Mouse (Mus musculus): ENCODE data around the gene Col9a2.
A peak's percentile ranks its signal among the peaks of the same experiment; 100 is the strongest.

Gene Col9a2

DNA sequence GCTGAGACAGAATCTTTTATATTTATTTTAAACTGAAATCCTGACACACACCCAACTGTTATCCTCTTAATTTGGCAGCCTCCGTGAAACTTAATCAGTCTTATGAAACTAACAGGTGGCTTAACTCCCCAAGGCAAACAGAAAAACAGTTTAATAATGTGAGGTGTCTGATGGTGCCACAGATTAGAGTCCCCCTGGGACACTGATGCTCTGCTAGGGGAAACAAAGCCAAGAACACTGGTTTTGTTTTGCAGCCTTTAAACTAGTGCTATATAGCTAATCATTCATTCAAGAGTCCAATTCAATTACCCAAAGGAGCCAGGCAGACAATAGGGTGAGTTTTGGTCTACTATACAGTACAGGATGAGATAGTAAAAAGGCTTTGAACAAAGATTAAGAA, 41.2 kb downstream of the Col9a2 start:
- DNase-seq (ENCODE audit: low read depth, low spot score), result no peak

DNA sequence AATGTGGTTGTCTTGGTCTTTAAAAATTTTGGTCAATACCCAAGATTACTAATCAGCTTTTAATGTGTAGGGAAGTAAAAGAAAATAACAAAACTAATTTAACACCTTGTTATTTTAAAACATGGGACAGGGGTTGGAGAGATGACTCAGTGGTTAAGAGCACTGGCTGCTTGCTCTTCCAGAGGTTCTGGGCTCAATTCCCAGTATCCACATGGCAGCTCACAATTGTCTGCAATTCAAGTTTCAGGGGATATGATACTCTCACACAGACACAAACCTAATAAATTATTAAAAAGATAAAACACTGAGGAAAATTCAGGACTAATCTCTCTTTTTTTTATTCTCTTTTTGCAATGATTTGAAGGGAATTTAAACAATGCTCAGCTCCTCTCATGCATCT, 45.3 kb downstream of the Col9a2 start:
- no peak for DNase-seq (ENCODE audit: low read depth, low spot score)

DNA sequence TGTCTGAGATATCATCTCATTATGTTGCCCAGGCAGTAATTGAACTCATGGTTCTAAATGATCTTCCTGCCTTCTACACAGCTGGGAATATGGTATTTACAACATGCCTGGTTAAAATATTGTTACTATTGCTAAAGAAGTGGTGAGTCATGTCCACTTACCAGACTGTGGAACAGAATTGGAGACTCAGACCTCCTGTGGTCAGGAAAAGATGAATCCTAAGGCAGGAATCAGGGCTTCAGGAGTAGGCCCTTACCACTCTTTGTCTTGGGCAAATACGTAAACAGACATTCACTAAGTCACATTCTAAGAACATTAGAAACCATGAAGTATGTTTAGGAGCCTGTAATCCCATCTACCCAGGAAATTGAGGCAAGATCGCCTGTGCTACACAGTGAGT, 49.5 kb downstream of the Col9a2 start:
- no peak for DNase-seq (ENCODE audit: low read depth, low spot score)

DNA sequence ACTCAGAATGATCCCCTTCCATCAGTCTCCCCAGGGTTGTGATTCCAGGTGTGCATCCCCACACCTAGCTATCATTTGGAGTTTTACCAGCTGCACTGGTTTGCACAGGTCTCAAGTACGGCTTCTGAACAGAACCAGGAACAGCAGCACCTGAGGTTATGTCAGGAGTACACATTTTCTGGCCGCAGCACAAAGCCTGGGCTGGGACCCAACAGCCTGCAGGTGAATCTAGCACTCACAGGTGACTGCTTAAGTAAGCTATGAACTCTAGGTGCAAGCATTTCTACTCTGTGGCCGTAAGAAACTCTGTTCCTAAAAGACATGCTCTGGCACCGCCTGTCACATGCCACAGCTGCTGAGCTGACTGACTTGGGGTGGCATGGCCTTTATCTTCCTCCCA, 51.0 kb downstream of the Col9a2 start:
- no peak for DNase-seq (ENCODE audit: low read depth, low spot score)

DNA sequence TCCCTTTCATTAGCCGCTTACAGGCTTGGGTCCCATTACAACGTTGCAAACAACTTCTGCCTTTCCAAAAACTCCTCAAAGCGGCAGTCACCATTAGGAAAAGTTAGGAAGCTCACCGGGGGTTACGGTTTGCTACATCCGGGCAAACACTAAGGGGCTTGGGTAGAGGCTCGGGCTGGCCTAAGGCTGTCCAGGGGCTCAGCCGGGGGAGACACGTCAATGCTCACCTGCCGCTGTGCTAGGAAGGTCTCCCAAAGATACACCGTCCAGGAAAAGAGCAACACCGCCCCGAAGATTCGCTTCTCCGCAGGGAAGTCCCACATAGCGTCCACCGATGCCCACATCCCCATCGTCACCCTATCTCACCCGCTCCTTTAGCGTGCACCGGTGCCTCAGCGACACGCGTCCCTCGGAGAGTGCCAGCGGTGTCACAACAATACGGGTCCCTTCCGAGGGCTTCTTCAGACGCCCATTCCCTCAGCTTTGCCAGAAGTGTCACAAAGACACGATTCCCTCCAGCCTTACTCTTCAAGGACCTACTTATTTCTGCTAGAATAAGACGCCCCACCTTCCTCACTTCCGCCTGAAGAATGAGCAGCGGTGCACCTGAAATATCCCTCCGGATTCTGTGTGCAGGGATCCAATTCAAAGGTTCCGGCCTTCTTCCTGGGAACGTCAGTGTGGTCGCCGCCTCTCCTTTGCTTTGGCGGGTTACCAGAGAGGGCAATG, 58.6 kb downstream of the Col9a2 start, which contains the start of gene Zmpste24:
Gene Zmpste24 (minus strand): TSS at position 592 of the 729 bp plus-strand sequence.
- DNase-seq (ENCODE audit: low read depth, low spot score), result peak; percentile 95

DNA sequence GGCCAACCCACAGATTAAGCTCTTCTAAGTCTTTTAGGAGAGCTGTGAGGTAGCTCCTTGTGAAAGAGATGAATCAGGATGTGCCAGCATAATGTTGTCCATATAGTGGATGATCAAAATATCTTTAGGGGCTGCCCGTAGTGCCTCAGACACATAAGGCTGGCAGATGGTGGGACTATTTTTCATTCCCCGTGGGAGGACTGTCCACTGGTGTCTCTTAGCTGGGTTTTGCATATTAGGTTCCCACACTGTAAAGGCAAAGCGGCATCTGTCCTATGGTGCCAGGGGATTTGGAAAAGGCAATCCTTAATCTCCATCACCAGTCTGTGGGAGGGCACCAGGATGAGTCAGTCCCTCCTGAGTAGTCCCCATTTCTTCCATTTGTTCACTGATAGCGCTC, 64.1 kb downstream of the Col9a2 start:
- no peak for DNase-seq (ENCODE audit: low read depth, low spot score)
